Mouse (Mus musculus) spleen, postnatal 14 days (tissue): Measurements from ENCODE around the gene Ssxa1.
"Not testable (repeated sequence)": the region's sequence is repeated elsewhere in the genome, so short reads cannot be mapped to it uniquely, and the experiment has no call there.

ENCODE experiments used
- DNase-seq, 2 experiments: peaks; one replicate each; pipeline ENCODE4 v3.0.0; 2021 to 2022; ENCODE audit warnings: low spot score in 2 of 2

Gene Ssxa1

DNA sequence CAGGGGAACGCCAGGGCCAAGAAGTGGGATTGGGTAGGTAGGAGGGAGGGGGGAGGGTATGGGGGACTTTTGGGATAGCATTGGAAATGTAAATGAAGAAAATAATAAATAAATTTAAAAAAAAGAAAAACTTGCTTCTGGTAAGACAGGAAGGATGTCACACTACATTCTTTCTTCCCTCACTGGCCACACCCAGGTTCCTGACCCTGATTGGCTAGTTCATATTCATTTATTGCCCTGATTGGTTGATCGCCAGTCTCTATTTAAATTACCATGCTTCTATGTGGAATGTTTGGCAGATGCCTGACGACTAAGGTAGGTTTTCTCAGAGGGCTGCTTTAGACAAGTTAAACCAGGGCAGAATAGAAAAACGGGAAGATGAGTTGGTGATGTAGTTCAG lies at the start of gene Ssxa1:
TSS of gene Ssxa1 (plus strand) at position 301 of the 400 bp plus-strand sequence.
- no peak for DNase-seq

GRCm38 (mm10) chrX:21068106-21068505 lies 47.5 kb upstream of the Ssxa1 start, which contains the start of gene Spaca5:
Spaca5 (plus strand) TSS chrX:21068406.
- DNase-seq = no peak

GRCm38 (mm10) chrX:21088645-21088982 lies 27.0 kb upstream of the Ssxa1 start:
- DNase-seq = no peak

- DNase-seq = peak in 1 of 2 experiments; percentile 8
Measured at GRCm38 (mm10) chrX:21088983-21089866, 26.4 kb upstream of the Ssxa1 start, which contains the start of gene Zfp300. Zfp300 (minus strand) TSS chrX:21089527.

GRCm38 (mm10) chrX:21089867-21090239 lies 25.8 kb upstream of the Ssxa1 start:
- no peak for DNase-seq

- not testable (repeated sequence) for DNase-seq
Measured at GRCm38 (mm10) chrX:21146675-21147074, 31.1 kb downstream of the Ssxa1 start.
